Mouse (Mus musculus) B cell, adult 2 months (primary cell): ENCODE measurements at regions not wholly inside any gene's neighbourhood (a gene's known extent, or its start where the extent isn't known, plus 50 kb on each side); places are given as distances from the start of the nearest gene placed in this dataset.
"Not testable (repeated sequence)": the region's sequence is repeated elsewhere in the genome, so short reads cannot be mapped to it uniquely, and the experiment has no call there.

Source experiments
- DNase-seq, 2 experiments: peaks; one replicate each; pipeline ENCODE4 v3.0.0; 2022

DNA sequence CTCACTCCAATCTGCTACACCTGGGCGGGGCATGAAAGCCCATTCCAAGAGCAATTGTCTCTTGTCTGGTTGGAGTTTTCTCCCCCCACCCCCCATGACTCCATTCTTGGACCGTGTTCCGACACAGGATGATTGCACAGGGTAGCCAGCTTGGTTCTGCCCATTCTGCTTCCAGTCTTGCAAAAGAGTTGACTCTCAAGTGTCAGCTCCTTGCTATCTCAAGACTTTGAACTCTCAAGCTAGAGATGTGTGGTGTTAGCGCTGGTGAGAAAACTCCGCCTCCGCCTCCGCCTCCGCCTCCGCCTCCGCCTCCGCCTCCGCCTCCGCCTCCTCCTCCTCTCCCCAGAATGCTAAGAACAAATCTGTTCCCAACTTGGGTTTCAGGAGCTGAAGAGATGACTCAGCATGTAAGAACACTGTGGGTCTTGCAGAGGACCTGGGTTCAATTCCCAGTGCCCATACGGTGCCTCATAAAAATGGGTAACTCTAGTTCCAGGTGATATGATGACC lies 135.1 kb downstream of the Bcat1 start:
- DNase-seq, result no peak

DNA sequence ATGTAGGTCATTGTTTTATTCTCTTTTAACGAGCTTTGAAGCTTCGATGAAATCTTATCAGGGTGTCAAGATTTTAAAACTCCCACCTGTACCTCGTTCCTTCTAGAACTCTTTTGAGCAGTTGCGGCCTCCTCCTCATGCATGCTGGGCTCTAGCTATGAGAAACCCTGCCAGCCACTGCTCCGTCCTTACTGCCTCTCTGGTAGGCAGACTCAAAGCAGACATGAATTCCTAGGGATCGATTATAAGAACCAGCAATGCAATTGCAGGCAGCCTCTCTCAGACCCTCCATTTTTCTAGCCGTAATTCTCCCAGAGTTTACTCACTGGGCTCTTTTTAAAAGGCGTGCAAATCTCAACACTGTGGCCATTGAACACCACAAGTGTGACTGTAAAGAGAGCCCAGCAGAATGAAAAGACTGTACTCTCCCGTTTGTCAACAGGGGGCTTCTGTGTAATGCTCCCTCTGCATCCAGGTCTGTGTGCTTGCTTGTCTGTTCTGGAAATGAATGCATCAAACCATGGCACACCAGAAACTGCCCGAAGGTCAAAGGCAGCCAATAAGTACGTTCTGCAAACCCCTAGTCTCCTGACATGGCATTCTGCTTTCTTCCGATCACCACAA lies 137.3 kb downstream of the Bcat1 start:
- DNase-seq, result no peak

DNA sequence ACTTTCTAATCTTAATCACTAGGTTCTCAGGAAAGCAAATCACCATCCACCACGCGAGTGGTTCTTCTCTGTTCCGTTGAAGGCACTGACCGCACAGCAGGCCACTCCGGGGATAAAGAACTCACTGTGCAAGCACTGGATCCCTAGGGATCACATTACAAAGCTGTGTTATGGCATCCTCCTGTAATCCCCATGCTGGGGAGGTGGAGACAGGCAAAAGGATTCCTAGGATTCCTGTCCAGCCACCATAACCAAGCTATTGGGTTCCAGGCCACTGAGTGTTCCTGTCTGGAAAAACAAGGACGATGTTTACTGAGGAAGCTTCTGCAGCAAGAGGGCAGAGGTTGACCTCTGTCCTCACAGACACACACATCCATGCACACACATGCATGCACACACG lies 138.8 kb downstream of the Bcat1 start:
- DNase-seq, result no peak

DNA sequence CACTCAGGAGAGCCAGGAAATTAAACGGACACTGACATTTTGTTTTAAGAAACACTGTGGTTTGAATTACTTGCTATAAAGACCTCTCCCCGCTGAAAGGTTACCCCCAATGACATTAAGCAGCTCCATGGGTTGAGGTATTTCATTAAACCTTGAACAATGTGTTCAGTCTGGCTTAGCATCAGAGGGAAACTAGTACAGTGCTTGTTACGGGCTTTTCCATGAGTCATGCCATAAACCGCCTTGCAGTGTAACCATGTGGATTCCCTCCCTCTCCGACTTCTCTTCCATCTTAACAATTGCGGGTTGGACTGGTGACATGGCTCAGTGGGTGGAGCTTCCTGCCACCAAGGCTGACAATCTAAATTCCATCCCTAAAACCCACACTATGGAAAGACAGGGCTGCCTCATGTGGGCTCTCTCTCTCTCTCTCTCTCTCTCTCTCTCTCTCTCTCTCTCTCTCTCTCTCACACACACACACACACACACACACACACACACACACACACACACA lies 142.2 kb downstream of the Bcat1 start:
- no peak for DNase-seq

DNA sequence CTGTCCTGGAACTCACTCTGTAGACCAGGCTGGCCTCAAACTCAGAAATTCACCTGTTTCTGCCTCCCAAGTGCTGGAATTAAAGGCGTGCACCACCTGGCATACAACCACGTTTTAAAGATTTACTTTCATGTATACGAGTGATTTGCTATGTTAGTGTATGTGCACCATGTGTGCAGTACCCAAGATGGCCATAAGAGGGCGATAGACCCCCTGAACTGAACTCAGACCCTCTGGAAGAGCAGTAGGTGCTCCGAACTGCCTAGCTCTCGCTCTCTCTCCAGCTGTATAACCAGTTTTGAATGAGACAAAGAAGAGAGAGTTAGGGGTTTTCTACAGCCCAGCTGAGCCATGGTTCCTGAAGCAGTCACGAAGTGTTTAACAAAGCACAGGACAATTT lies 143.6 kb downstream of the Bcat1 start:
- peak; percentile 32 to 36 for DNase-seq

DNA sequence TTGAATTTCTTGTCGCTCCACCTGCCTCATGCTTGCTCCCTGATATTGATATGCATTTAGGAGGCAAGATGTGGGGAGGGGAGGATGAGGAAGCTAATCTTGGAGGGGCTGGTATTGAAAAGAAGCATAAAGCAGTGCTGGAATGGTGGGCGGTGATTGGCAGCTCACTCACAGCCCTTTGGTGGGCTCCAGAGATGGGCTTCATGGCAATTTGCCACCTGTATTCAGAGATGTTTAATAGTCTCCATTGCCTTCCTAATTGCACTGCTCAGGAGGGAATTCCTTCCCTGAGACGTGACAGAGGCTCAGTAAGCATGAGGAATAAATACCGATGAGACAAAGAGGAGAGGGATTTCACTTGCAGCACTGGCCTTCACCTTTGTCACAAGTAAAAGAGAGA lies 146.0 kb downstream of the Bcat1 start:
- DNase-seq, result no peak

DNA sequence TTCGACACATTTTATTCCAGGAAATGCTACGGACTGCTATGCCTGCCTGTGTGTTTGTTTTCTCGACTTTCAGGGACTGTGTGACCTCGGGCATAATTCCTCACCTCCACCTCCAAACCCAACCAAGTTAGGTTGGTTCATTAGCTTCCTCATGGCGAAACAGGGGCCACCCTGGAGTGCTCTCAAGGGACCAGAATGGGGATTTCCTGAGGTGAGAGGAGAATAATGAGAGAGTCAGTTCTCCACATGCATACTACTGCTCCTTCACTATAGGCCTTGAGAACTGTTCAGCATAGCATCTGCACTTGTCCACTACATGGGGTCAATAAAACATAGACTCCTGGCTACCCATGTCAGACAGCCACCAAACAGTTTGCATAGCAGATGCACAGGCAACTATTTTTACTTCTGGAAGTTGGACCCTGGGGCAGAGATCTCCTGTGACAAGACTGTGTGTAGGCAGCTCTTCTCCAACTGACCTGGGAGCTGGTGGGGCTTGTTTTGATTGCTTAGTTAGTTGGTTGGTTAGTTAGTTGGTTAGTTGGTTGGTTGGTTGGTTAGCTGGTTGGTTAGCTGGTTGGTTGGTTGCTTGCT lies 146.6 kb downstream of the Bcat1 start:
- DNase-seq, result peak; percentile 18 to 24

DNA sequence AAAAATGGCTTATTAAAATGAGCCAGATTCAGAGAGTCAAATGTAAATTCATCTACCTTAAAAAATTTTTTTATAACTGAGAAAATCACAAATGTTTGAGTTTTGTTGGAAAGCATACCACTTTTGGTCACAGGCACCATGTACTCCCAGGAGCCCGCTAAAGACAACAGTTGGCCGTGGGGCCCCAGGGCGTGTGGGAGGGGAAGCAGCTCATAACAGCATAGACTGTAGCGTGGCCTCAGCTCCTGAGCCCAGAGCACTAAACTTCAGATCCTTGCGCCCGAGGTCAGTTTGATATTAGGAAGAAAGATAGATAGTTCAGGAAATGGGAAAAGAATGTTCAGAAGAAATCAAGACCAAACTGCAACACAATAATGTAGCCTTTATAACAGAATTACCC lies 145.8 kb upstream of the Sox5 start:
- peak; percentile 35 to 39 for DNase-seq

DNA sequence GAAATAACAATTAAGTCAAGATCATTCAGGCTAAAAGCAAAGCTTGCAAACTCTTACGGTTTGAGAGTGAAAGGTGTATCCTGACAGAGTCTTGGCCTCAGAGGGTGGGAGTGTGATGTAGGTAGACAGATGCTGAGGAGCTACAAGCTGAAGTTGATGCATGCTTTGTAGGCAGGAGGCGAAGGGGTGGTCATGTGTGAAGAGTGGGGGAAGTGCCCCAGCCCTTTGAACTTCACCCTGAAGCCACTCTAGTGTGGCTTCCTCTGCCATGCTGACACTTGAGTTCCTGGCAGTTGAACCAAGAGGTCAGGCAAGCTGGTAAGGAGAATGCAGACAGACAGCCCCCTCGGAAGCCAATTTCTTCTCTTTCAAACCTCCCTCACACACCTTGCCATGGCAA lies 141.0 kb upstream of the Sox5 start:
- peak; percentile 42 to 48 for DNase-seq

DNA sequence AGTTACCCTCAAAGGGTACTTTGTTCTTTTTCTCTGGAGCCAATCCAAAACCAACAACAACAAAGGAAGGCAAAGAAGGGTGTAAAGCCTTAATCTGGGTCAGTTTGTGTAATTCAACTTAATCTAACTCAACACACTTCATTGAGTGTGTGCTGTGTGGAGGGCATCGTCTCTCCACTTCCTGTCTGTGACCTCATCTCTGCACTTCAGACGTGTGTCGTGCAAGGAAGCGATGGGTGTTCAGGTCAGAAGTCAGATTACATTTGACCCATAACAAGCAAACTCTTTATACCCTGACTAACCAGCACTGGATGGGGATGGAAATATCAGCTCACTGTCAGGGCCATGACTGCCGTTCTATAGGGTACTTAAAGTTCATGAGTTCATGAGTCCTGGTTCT lies 138.0 kb upstream of the Sox5 start:
- DNase-seq, result peak; percentile 13 to 22

DNA sequence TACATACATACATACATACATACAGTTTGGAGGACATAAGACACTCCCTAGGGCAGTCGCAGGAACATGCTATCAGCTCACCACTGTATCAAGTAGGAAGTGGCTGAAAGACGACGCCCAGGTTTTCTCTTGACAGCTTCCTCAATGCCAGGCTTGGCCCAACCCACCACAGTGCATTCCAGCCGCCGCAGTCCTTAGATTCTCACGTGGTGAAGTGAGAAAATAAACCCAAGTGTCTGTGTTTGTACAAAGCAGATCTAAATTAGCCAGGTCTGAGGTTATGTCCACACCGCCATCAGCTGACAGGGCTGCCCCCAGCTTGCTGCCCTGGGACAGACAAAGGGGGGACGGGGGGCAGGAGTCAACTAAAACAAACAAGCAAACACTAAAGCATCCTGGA lies 135.4 kb upstream of the Sox5 start:
- DNase-seq, result peak in 1 of 2 experiments; percentile 4

DNA sequence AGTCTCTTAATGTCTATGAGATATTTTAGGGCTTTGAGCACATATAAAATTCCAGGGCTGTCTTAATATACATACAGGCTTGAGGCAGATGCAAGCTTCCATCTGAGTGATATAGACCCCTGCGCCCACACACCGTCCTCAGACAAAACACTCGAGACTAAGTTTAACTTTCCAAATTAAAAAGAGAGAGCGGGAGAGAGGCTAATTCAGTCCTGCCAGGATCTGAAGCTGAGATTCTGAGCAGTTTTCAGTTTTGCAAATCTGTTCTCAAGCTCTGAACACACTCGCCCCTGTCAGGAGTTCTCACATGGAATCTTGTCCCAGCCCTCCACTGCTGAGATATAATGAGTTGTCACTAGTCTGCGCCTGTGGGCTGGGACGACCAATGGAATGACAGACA lies 130.0 kb upstream of the Sox5 start:
- DNase-seq, result no peak

DNA sequence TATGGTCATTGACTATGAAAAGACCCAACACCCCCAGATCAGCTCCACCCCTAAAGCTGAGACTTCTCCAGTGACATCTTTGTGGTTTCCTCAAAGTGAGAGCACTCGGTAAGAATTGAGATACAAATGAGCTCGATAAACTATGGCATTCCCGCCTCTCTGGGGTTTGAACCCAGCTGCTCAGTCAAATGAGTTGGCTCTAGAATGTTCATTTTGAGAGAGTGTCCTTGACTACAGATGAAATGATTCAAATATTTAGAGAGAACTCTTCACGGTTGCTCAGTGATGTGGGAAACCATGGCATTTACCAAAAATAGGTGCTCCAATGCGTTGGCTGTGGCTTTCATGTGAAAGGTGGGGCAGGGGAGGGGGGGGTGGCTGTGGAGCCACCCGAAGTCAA lies 128.6 kb upstream of the Sox5 start:
- DNase-seq, result peak; percentile 49 to 54

DNA sequence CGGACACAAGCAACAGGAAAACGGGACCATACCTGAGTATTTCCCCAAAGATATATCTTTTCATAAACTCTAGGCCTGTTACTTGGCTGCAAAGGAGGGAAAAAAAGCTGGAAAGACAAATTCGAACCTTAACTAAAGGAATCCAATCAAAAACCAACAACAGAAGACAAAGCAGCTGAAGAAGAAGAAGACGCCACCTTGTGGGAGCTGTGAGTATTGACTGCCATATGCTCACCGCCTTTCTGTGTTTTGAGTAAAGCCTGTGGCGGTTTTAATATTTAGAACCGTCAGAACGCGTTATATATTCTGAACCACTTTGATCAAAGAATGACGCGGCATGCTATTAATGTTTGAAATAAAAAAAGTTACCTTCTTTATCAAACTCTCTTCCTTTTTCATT lies 126.9 kb upstream of the Sox5 start:
- peak in 1 of 2 experiments; percentile 13 for DNase-seq

DNA sequence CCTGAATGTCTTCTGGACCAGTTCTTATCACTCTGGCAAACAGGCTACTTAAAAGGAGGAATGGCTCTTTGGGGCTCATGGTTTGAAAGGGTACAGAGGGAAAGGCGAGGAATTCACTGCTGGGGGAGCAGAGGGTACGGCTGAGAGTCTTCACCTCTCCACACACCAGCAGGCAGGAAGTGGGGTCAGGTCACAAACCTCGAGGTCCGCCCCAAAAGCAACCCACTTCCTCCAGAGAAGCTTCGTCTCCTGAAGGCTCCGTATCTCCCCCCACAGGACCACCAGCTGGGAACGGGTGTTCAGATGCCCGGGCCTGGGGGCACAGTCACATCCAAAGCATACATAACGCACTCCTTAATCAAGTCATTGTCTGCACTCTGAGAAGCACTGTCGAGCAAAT lies 121.4 kb upstream of the Sox5 start:
- DNase-seq, result peak; percentile 44 to 53

DNA sequence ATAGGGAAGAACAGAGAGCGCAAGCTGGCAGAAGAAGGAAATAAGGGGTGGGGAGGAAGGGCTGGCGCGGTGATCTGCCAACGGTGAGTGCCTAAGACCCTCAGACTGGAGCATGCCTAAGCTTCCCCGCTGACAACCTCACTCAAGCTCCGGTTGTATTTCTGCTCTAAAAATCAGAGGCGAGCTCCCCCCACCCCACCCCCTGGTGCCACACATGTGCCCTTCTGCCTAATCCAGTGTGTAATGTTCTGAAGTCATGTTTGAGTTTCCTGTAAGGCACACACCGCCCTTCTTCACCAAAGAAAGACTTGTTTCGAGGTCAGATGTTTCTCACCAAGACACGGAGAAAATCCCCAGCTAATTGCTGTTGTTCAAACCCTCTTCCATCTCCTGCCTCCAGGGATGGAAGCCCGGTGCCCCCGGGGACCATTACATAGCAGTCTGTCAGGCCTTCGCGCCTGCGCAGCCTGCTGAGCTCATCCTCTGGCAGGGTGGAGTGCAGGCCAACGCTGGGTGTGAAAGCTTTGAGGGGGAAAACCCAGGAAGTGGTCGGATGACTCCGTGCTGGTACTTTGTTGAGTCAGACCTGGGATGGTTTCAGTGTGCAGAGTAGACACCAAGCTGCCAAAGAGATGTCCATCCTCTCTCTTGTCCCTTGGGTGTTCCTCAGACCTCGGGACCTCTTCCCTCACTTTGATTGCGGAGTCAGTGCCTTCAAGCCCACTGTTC lies 120.7 kb upstream of the Sox5 start:
- DNase-seq, result peak; percentile 83 to 84

DNA sequence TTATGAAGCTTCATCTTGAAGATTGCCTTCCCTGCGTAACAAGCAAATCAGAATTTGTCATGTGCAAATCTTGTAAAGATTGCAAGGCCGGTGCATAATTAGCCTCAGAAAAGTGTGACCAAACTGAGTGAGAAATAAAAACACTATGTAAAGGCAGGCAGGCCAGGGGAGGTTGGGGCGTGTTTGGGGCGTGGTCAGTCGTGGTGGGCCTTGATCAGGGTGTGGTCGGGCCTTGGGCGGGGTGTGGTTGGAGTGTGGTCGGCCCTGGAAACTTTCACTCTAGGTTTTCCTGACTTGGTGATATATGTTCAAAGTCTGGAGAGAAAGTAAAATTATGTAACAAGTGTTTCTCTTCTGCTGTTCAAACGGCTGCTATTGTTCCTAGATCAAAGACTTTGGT lies 120.0 kb upstream of the Sox5 start:
- peak; percentile 66 to 69 for DNase-seq

DNA sequence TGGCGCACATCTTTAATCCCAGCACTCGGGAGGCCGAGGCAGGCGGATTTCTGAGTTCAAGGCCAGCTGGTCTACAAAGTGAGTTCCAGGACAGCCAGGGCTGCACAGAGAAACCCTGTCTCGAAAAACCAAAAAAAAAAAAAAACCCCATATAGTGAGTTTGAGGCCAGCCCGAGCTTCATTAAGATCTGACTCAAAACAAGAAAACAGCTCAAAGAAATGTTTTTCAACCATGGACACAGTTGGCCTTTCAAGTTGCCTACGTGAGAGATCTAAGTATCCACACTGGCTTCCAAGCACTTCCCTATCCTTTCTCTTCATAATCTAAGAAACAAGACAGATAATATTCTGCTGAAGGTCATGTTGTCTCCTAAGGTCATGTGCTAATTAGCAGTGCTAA lies 119.1 kb upstream of the Sox5 start:
- not testable (repeated sequence) for DNase-seq

DNA sequence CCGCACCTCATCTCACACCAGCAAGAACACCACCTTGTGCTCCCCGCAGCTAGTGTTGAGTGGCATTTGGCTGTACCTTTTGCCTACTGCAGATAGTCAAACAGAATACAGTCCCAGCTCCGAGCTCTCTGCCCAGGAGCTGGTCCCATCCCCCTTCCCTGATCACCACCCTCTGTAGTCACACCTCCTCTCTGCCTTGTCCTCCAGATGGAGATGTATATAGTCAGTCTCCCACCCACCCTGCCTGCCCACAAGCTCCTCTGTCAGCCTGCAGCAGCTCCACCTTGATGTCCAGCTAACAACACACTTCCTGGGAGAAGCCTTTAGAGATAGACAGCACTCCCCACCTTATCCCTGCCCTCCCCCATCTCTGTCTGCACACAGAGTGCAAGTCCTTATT lies 115.7 kb upstream of the Sox5 start:
- no peak for DNase-seq

DNA sequence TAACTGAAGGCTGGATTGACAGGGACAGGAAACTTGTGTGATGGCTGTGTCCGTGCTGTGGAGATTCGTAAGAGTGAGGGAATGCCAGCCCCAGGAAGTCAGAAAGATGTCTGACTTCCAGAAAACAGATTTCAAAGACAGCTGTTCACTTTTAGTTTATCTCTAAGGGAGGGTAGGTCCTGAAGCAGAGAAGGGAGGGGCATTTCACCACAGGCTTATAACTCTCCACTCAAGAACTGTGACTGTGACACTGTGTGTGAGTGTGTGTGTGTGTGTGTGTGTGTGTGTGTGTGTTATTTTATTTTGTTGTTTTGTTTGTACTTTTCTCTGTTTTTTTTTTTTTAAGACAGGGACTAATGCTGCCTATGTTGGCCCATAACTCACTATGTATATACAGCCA lies 109.1 kb upstream of the Sox5 start:
- no peak for DNase-seq

DNA sequence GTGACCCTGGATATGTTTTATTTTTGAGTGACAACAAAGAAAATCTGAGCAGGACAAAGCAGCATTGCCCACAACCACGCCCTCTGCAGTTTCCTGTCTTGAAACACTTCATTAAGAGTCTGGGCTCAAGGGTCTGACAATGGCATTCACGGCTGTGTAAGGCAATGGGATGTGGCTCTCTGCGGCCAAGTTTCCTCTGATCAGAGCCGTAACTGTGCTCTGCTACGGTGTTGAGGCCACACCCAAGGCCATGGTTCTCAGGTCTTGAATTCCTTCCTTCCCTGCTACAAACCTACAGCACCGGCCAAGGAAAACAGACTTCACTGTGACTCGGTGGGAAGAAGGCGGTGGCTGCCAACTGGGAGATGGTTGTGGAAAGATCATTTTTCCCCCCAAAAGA lies 108.4 kb upstream of the Sox5 start:
- no peak for DNase-seq

DNA sequence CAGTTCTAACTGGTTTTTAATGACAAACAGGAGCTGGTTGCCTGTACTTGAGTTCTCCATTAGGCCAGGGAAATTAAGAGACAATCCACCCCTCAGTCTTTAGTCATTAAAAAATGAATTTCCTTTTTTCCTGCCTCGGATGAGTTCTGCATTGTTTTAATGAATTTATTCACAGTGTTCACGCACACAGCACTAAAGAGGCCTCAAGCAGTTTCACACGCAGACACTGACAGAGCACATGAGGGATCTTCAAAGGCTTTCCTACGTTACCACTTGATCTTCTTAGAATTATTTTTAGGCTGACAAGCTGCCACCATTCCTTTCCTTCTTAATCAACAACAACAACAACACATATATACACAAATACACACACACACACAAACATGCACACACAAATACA lies 101.3 kb upstream of the Sox5 start:
- DNase-seq, result no peak

DNA sequence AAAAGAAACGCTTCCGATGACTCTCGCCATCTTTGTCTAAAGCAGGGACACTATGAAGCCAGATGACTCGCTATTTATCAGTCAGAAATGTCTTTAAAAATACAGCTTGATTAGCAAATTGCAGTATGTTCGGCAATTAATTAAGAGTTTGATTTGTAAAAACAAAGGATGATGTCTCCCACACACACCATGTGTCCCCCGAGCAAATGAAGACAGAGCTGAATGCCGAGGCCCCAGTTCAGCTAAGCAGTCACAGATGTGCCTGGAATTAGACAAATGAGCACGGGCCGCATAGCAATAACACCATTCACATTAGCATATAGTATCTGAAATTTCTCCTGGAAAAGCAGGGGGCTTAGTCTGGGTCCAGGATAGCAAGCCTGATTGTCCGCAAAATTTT lies 98.3 kb upstream of the Sox5 start:
- no peak for DNase-seq

DNA sequence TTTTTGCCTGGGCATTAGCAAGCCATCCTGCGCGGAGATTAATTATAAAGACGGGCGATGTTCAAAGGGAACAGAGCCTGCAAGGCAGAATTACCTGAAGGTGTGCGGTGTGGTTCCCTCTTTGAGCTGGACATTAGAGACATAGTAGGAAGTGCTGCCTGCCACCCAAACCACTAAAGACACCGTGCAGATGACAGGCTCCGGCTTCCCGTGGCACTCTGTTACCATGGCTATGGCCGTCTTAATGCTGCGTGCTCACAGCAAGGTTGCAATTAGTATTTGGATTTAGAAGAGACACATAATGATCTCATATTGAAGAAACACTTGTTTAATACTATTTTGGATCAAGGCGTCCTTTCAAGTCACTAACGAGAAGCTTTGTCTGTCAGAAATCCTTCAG lies 95.0 kb upstream of the Sox5 start:
- no peak for DNase-seq
